ENCODE assay signal across 22 mouse cellular contexts in genomic region chr9:78903211-78903610, GRCm38 (mm10).
"Had no signal": no experiment of that assay in that cellular context is flagged by ENCODE, and none has a peak within 500 bp of the region (broad histone marks: within the 10 kb centered on the region; RNA-seq: fewer than 3 reads in every experiment).

No protein-coding gene starts in this region.

- DNase-seq: kidney, adult 2 months; kidney, postnatal 14 days; layer of hippocampus, postnatal 36 days; liver, postnatal 0 days; lung, postnatal 10 days; lung, postnatal 4 days; retina, postnatal 1 day; right cerebral cortex, postnatal 25 days; spleen, adult 18-20 months; thymus, adult 18-20 months; thymus, postnatal 36 days had no signal

- H3K36me3 ChIP-seq: lung, embryonic 15.5 days; midbrain, embryonic 12.5 days; neural tube, embryonic 13.5 days had no signal

- H3K4me1 ChIP-seq: lung, embryonic 15.5 days; midbrain, embryonic 12.5 days; neural tube, embryonic 13.5 days had no signal

- H3K9me3 ChIP-seq: lung, embryonic 15.5 days; midbrain, embryonic 12.5 days; neural tube, embryonic 13.5 days had no signal

- ATAC-seq: hindbrain, postnatal 0 days; inflammation-experienced regulatory T-cells, adult 6 months; intestine, embryonic 16.5 days; liver, postnatal 0 days; midbrain, embryonic 16.5 days had no signal

- H3K27ac ChIP-seq: hindbrain, postnatal 0 days; layer of hippocampus, adult 2 months; left cerebral cortex, adult 2 months; liver, embryonic 14.5 days; lung, embryonic 15.5 days; midbrain, embryonic 12.5 days; neural tube, embryonic 13.5 days had no signal

- H3K9ac ChIP-seq: liver, embryonic 14.5 days; liver, postnatal 0 days; lung, embryonic 15.5 days; midbrain, embryonic 12.5 days; neural tube, embryonic 13.5 days had no signal

- H3K4me2 ChIP-seq: lung, embryonic 15.5 days; midbrain, embryonic 12.5 days; neural tube, embryonic 13.5 days had no signal

- H3K4me3 ChIP-seq: layer of hippocampus, adult 2 months; left cerebral cortex, adult 2 months; lung, embryonic 15.5 days; midbrain, embryonic 12.5 days; myocyte; neural tube, embryonic 13.5 days had no signal

- H3K27me3 ChIP-seq: lung, embryonic 15.5 days; midbrain, embryonic 12.5 days; neural tube, embryonic 13.5 days had no signal
